In genomic region chr17:32207586-32208245, GRCm38 (mm10) we compare ENCODE assay signal across 9 mouse cellular contexts. TPM values are rescaled to one million over a fixed set of nuclear protein-coding genes. Genes with fewer than 3 reads are reported as not detected.
DNase-seq lines count a peak whose midpoint lies in the region; ATAC-seq lines count a peak whose summit lies in the region.
"Had no signal": no experiment of that assay in that cellular context is flagged by ENCODE, and none has a peak within 500 bp of the region (broad histone marks: within the 10 kb centered on the region; RNA-seq: fewer than 3 reads in every experiment).

No protein-coding gene starts in this region.

- no peak overlapping the region for H3K9ac ChIP-seq in lung, embryonic 15.5 days
- H3K9ac ChIP-seq in liver, embryonic 12.5 days = no peak overlapping the region
- H3K9ac ChIP-seq in midbrain, embryonic 11.5 days (ENCODE audit: low read length) = no peak overlapping the region
- H3K9ac ChIP-seq: neural tube, embryonic 12.5 days had no signal

- peak overlapping the region; percentile 71 for H3K27ac ChIP-seq in lung, embryonic 15.5 days
- H3K27ac ChIP-seq in liver, embryonic 12.5 days = no peak overlapping the region
- no peak overlapping the region for H3K27ac ChIP-seq in midbrain, embryonic 11.5 days (ENCODE audit: low read depth, low read length)
- H3K27ac ChIP-seq: neural tube, embryonic 12.5 days had no signal

- H3K27me3 ChIP-seq in lung, embryonic 15.5 days = no peaks in the 10 kb centered on the region
- no peaks in the 10 kb centered on the region for H3K27me3 ChIP-seq in liver, embryonic 12.5 days (replicated peaks)
- H3K27me3 ChIP-seq in midbrain, embryonic 11.5 days (ENCODE audit: control insufficient read depth, insufficient read depth, low read length) = no peaks in the 10 kb centered on the region
- H3K27me3 ChIP-seq: neural tube, embryonic 12.5 days had no signal

- H3K4me1 ChIP-seq in lung, embryonic 15.5 days = peaks cover 17% of the 10 kb centered on the region; the same call in 1 of the 2 replicates
- no peaks in the 10 kb centered on the region for H3K4me1 ChIP-seq in liver, embryonic 12.5 days
- H3K4me1 ChIP-seq in midbrain, embryonic 11.5 days (ENCODE audit: control insufficient read depth, insufficient read depth, low read length) = no peaks in the 10 kb centered on the region
- H3K4me1 ChIP-seq: neural tube, embryonic 12.5 days had no signal

- no peak overlapping the region for H3K4me2 ChIP-seq in lung, embryonic 15.5 days
- H3K4me2 ChIP-seq in liver, embryonic 12.5 days = no peak overlapping the region
- H3K4me2 ChIP-seq in midbrain, embryonic 11.5 days = no peak overlapping the region
- H3K4me2 ChIP-seq: neural tube, embryonic 12.5 days had no signal

- no peaks in the 10 kb centered on the region for H3K9me3 ChIP-seq in lung, embryonic 15.5 days
- no peaks in the 10 kb centered on the region for H3K9me3 ChIP-seq in liver, embryonic 12.5 days (replicated peaks)
- H3K9me3 ChIP-seq in midbrain, embryonic 11.5 days (ENCODE audit: control insufficient read depth, low read length) = no peaks in the 10 kb centered on the region
- H3K9me3 ChIP-seq: neural tube, embryonic 12.5 days had no signal

- 0 out of 2 replicates have a peak, but pooled peaks have one; percentile 37 for ATAC-seq in lung, embryonic 15.5 days (ENCODE audit: borderline replicate concordance, extremely low read depth, low FRiP score, low TSS enrichment)
- no peak for ATAC-seq in liver, embryonic 12.5 days
- no peak for ATAC-seq in midbrain, embryonic 11.5 days (ENCODE audit: low FRiP score)

- whole genome bisulfite sequencing in lung, embryonic 15.5 days = 58% methylated on average over 5 of the region's 5 CpGs
- 83% methylated on average over 5 of the region's 5 CpGs for WGBS in liver, embryonic 12.5 days (ENCODE audit: insufficient replicate concordance)
- 86% methylated on average over 5 of the region's 5 CpGs for WGBS in midbrain, embryonic 11.5 days

- no peak overlapping the region for H3K4me3 ChIP-seq in lung, embryonic 15.5 days
- no peak overlapping the region for H3K4me3 ChIP-seq in liver, embryonic 12.5 days
- no peak overlapping the region for H3K4me3 ChIP-seq in midbrain, embryonic 11.5 days (ENCODE audit: low read depth, low read length)
- H3K4me3 ChIP-seq: neural tube, embryonic 12.5 days had no signal

- peaks cover 95% of the 10 kb centered on the region for H3K36me3 ChIP-seq in lung, embryonic 15.5 days
- H3K36me3 ChIP-seq in liver, embryonic 12.5 days = peaks cover 99% of the 10 kb centered on the region
- H3K36me3 ChIP-seq in midbrain, embryonic 11.5 days (ENCODE audit: control insufficient read depth, insufficient read depth, low read length) = peaks cover 36% of the 10 kb centered on the region

- peak; percentile 42 for DNase-seq in adrenal gland, postnatal 10 days
- no peak for DNase-seq in adrenal gland, adult 18-20 months (ENCODE audit: low spot score in 2 of 2)
- DNase-seq in fat pad, adult 2 months (ENCODE audit: extremely low read depth, low read depth, low spot score) = peak; percentile 42
- peak; percentile 50 to 61 for DNase-seq in heart, postnatal 36 days
- no peak for DNase-seq in urinary bladder, postnatal 10 days (ENCODE audit: low spot score)
- no peak for DNase-seq in midbrain, embryonic 11.5 days (ENCODE audit: low spot score, missing footprints)

- intact Hi-C loops in heart, postnatal 36 days (cut with DNase I) = loop anchor here (2.0 kb wide), 2 partner anchors 41 to 65 kb away; partner anchors contain the start of gene Notch3

RNA-seq across cellular contexts. Expression of gene Ephx3, which starts 18.4 kb away (rescaled TPM):
- under 1 TPM in 1 of 2 experiments, not detected in 1; 0.42 TPM for total RNA-seq in adrenal gland, postnatal 10 days (2021)
- total RNA-seq in adrenal gland, adult 18-20 months (2021) = under 1 TPM in 1 of 2 experiments, not detected in 1; 0.19 TPM
- under 1 TPM; 0.92 to 0.97 TPM for total RNA-seq in heart, postnatal 36 days (2021)
- 0.11 TPM in 2 replicates for polyA plus RNA-seq in lung, embryonic 15.5 days (2015; fragmentation: Nextera tagmentation; extraction: Ambion mirVana)
- polyA plus RNA-seq in liver, embryonic 12.5 days (2016; fragmentation: Nextera tagmentation; extraction: Ambion mirVana) = 0.10 and 0.13 TPM in 2 replicates
- 0.07 and 0.12 TPM in 2 replicates for polyA plus RNA-seq in midbrain, embryonic 11.5 days (2014; fragmentation: Nextera tagmentation; extraction: Ambion mirVana)

RNA-seq across cellular contexts. Expression of gene Notch3, which starts 41.1 kb away (rescaled TPM):
- total RNA-seq in adrenal gland, postnatal 10 days (2021) = 10 to 100 TPM; 24.9 to 31.7 TPM
- total RNA-seq in adrenal gland, adult 18-20 months (2021) = 1 to 10 TPM; 5.2 to 8.8 TPM
- total RNA-seq in heart, postnatal 36 days (2021) = 10 to 100 TPM; 25.1 to 26.4 TPM
- polyA plus RNA-seq in lung, embryonic 15.5 days (2015; fragmentation: Nextera tagmentation; extraction: Ambion mirVana) = 18.2 and 19.8 TPM in 2 replicates
- polyA plus RNA-seq in liver, embryonic 12.5 days (2016; fragmentation: Nextera tagmentation; extraction: Ambion mirVana) = 1.7 and 2.3 TPM in 2 replicates
- 21.4 and 21.9 TPM in 2 replicates for polyA plus RNA-seq in midbrain, embryonic 11.5 days (2014; fragmentation: Nextera tagmentation; extraction: Ambion mirVana)

Comparison
In these comparisons a context has a peak if more than half of its experiments do, and no peak if none do; other contexts are left out.
1. DNase-seq: peak in adrenal gland, postnatal 10 days (single experiment), fat pad, adult 2 months (single experiment) and heart, postnatal 36 days (2 of 2); none in adrenal gland, adult 18-20 months (0 of 2), urinary bladder, postnatal 10 days (single experiment) and midbrain, embryonic 11.5 days (single experiment).